Mouse (Mus musculus) cortical plate, adult 2 months (tissue): ENCODE data around the gene Ykt6. TPM values are rescaled to one million over a fixed set of nuclear protein-coding genes. Genes with fewer than 3 reads are reported as not detected.
"Not testable (repeated sequence)": the region's sequence is repeated elsewhere in the genome, so short reads cannot be mapped to it uniquely, and the experiment has no call there.

ENCODE experiments used
- H3K27ac ChIP-seq: fragments of 200-500 bp; 2 replicates; pipeline ENCODE4 v1.5.1; 2012; ENCODE audit warnings: low read length, control low read depth, inconsistent platforms; ENCODE audit not compliant: insufficient read depth
- H3K4me1 ChIP-seq: fragments of 200-500 bp; 2 replicates; pipeline ENCODE4 v1.6.1; 2011; ENCODE audit warnings: low read length; ENCODE audit not compliant: control insufficient read depth, insufficient read depth
- H3K4me3 ChIP-seq: fragments of 200-500 bp; 2 replicates; pipeline ENCODE4 v1.5.1; 2011; ENCODE audit warnings: mild to moderate bottlenecking, low read length, control low read depth; ENCODE audit not compliant: insufficient read depth
- CTCF ChIP-seq: fragments of 200-500 bp; IDR thresholded peaks from 2 replicates; pipeline ENCODE4 v1.5.1; 2011; ENCODE audit warnings: mild to moderate bottlenecking, control low read depth, low read length; ENCODE audit not compliant: insufficient read depth; ENCODE audit errors: extremely low read depth
- POLR2A ChIP-seq: fragments of 200-500 bp; IDR thresholded peaks from 2 replicates; pipeline ENCODE4 v1.6.1; 2011; ENCODE audit warnings: mild to moderate bottlenecking, low read length, control low read depth; ENCODE audit not compliant: insufficient read depth; ENCODE audit errors: extremely low read depth
- polyA plus RNA-seq: library from polyadenylated mRNA; depleted of rRNA; stranded (reverse); fragments of >200 nt; gene quantifications from 2 replicates; pipeline ENCODE4 v1.2.3, GENCODE M21; 2012

The Ykt6 gene
- polyA plus RNA-seq, 1 experiment = 65.3 TPM

DNA sequence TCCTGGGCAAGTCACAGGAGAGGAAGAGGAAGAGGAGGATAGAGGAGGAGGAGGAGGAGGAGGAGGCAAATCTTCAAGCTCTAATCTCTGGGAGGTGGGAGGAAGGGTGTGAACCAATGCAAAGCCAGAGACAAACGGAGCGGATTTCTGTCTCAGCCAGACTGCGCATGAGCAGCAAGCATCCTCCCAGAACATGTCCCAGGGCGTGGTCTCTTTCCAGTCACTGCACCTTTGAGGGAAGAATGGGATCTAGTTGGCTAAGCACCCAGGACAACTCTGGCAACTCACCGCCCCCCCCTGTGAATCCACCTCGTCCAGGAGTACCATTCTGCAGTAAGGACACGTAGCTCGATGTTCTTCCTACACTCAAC is 39.3 kb upstream of the Ykt6 start:
- TF ChIP-seq POLR2A (no peak), CTCF (no peak)
- Histone ChIP-seq H3K4me3 (no peak overlapping the region), H3K27ac (no peak overlapping the region), H3K4me1 (no peaks in the 10 kb centered on the region)

DNA sequence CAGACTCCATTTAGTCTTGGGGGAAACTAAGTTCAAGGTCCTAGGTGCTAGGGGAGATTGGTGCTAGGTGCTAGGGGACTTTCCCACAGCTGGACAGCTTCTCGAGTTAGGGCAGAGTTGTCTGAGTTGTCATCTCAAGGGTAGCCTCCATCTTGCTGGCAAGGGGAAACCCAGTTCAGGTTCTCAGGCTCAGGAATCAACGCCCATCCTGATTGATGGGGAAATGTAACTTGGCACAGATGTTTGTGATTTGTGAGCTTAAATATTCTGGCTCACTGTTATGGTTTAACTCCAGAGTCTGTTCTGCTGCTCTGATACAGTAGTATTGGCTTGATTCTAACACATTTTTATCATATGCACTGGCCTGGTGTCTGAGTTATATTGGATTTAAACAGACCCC is 37.4 kb upstream of the Ykt6 start:
- no peak for TF ChIP-seq CTCF
- TF ChIP-seq POLR2A = no peak
- Histone ChIP-seq H3K27ac (no peak overlapping the region), H3K4me3 (no peak overlapping the region), H3K4me1 (no peaks in the 10 kb centered on the region)

DNA sequence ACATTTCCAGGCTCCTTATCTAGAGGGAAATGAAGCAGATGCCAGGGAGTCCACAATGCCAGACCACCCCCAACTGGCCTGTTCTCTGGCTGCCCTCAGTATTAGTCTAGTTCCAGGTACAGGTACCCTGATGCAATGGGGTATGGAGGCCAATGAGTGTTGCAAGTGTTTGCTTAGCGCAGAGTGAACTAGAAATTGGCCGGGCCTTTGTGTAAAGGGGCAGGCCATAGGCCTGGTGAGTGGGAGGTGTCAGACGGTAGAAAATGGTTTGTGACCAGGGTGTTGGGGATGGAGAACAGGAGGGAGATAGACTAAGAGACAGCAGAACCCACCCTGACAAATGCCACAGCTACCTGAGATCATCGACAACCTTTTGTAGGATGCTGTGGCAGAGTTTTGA is 35.9 kb upstream of the Ykt6 start:
- Histone ChIP-seq H3K27ac (no peak overlapping the region), H3K4me3 (no peak overlapping the region), H3K4me1 (no peaks in the 10 kb centered on the region)
- TF ChIP-seq POLR2A (no peak), CTCF (no peak)

DNA sequence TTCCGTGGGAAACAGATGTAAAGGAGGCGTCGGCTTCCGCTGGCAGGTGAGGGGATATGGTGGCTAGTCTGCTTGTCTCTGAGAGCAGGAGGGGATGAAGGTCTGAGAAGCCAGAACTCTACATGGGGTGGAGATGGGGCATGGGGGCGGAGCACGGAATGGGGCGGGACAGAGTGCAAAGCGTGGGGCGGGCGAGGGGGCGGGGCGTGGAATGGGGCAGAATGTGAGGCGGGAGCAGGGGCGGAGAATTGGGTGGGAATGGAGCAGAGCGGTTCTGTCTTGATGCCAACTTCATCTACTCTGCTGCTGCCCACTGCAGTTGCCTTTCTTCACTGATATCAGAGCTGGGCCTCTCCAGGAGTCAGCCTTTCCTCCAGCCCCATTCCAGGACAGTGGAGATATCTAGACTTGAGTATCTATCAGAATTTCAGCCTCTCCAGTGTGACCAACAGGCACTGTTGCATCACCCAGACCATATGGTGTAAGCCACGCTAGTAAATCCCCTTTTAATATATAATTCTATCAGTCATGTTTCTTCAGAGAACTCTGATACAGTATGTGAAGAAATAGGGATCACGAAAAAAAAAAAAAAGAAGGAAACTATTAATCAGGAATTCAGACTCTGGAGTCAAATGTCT is 35.1 kb upstream of the Ykt6 start:
- TF ChIP-seq POLR2A (no peak), CTCF (no peak)
- Histone ChIP-seq H3K4me1 (no peaks in the 10 kb centered on the region), H3K4me3 (no peak overlapping the region), H3K27ac (no peak overlapping the region)

DNA sequence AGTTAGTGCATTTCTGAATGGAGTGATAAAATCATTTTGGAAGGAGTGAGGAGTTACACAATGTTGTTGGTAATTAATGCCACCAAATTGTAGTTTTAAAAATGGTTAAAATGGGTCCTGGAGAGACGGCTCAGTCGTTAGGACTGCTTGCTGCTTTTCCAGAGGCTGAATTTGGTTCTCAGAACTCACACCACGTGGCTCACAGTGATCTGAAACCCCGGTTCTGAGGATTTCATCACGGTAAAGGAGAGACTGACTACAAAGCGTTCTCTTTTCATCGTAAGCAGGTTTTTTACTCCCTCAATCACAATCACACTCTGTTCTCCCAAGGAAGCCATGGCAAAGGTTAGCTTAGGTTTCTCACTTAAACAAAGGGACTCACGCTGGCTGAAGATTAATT is 30.8 kb upstream of the Ykt6 start:
- no peak for TF ChIP-seq CTCF
- no peak for TF ChIP-seq POLR2A

DNA sequence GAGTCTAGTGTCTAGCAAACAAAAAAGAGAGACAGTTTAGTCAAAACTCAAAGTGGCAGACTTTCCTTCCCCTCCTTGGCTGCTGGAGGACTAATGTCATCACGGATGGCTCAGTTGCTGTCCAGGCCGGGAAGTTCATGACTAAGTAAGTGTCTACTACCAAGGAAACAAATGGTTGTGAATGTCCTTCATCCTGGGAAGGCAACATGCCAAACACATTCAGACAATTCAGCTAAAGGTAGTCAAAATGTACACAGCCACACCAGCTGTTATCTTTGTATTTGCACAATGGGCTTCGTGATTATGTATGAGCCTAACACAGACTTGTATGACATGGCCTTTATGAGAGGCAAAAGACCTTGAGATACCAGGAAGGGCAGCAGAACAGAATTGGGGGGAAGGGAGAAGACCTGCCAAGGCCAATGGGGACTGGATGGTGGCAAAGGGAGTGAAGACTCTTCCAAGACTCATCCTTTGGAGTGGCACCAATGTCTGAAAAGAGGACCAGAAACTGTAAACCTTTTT is 28.7 kb upstream of the Ykt6 start:
- Histone ChIP-seq H3K4me1 (no peaks in the 10 kb centered on the region), H3K27ac (no peak overlapping the region), H3K4me3 (no peak overlapping the region)
- TF ChIP-seq POLR2A (no peak), CTCF (no peak)

More for the DNA sequence above, 30.8 kb upstream of the Ykt6 start:
- no peak overlapping the region for H3K4me3 ChIP-seq
- H3K4me1 ChIP-seq = no peaks in the 10 kb centered on the region
- no peak overlapping the region for H3K27ac ChIP-seq

DNA sequence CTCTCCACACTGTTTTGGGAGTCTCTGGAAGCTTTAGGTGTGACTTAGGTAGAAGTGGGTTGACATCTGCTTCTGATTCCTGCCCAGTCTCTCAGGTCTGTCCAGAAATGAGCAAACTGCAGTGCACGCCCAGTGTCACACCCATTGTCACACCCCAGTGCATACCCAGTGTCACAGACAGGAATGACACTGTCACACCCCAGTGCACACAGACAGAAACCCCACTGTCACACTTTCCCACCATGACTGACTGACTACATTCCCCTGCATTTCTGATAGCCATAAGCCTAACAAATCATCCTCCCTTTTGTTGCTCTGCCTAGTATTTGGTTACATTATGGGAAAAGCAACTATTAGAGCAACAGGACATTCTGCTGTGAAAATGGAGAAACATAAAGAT is 24.9 kb upstream of the Ykt6 start:
- TF ChIP-seq CTCF (no peak), POLR2A (no peak)
- Histone ChIP-seq H3K4me1 (no peaks in the 10 kb centered on the region), H3K4me3 (no peak overlapping the region), H3K27ac (no peak overlapping the region)

DNA sequence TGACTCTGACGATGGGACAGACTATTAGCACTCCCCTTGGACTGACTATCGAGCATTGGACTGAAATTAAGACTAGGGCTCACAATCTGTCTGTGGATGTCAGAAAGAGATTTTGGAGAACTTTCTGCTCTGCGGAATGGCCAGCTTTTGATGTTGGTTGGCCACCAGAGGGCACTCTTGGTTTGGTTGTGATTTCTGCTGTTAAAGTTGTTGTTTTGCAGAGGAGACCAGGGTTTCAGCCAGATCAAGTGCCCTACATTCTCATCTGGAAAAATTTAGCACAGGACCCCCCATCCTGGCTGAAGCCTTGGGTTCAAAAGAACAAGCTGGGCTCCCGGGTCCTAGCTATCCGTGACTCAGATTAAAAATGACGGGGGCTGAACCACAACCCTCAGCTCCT is 23.5 kb upstream of the Ykt6 start:
- not testable (repeated sequence) for H3K4me1 ChIP-seq

DNA sequence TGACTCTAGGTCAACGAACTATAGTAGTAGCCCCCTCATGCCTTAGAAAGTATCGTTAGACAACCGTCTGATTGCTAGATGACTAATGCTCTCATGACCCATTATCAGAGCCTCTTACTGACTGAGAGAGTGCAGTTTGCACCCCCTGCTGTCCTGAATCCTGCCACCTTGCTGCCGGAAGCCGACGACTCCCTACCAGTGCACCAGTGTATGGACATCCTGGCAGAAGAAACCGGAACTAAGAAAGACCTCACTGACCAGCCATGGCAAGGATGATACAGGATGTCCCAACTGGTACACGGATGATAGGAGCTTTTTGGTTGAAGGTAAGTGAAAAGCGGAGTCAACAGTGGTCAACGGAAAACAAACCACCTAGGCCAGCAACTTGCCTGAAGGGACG is 21.0 kb upstream of the Ykt6 start:
- not testable (repeated sequence) for H3K4me3 ChIP-seq, H3K4me1 ChIP-seq, H3K27ac ChIP-seq

More for the DNA sequence above, 23.5 kb upstream of the Ykt6 start:
- not testable (repeated sequence) for H3K4me3 ChIP-seq, H3K27ac ChIP-seq

DNA sequence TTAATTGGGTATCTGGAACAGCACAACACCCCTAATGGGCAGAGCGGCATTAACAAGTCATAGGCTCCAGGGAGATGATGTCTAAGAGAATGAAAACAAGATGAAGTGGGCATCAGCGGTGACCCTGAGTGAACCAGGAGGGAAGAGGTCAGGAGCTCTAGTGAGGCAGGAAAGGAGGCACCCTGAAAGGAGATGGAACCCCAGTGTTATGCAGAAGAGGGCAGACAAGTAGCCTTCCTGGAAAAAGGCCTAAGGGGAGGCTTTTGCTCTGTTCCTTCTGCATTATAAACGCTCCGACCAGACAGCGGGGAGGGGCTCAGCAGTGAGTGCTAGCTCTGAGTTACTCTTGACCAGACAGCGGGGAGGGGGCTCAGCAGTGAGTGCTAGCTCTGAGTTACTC is 12.5 kb upstream of the Ykt6 start:
- no peak for TF ChIP-seq POLR2A

DNA sequence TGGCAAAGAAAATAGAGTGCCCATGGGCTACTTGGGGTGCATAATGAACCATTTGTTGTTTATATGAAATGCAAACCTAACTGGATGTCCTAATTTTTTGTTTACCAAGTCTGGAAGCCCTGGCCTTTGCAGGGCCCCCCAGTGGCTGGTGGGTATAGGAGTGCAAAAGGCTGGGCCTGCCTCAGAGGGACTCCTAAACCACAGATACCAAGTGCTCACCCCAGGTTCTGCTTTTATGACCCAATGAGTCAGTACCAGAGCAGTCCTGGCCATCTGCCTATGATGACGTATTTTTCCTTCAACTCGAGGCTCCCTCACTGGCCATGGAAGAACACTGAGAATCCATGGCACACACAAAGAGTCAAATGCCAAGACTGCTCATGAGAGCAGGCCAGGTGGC is 10.4 kb upstream of the Ykt6 start:
- no peak overlapping the region for H3K4me3 ChIP-seq
- no peak for TF ChIP-seq CTCF
- no peak for TF ChIP-seq POLR2A

More for the DNA sequence above, 12.5 kb upstream of the Ykt6 start:
- Histone ChIP-seq H3K27ac (no peak overlapping the region), H3K4me1 (no peaks in the 10 kb centered on the region), H3K4me3 (no peak overlapping the region)

More for the DNA sequence above, 10.4 kb upstream of the Ykt6 start:
- Histone ChIP-seq H3K4me1 (no peaks in the 10 kb centered on the region), H3K27ac (no peak overlapping the region)
